Mouse (Mus musculus) left cerebral cortex, postnatal 4 days (tissue): ENCODE measurements at regions not wholly inside any gene's neighbourhood (a gene's known extent, or its start where the extent isn't known, plus 50 kb on each side); places are given as distances from the start of the nearest gene placed in this dataset.
A peak's percentile ranks its signal among the peaks of the same experiment; 100 is the strongest.

ENCODE experiments used
- DNase-seq: peaks from one replicate; pipeline ENCODE4 v3.0.0-alpha.2; 2022
- intact Hi-C: fragments of 180-260 bp; cut with DNase I; formaldehyde crosslinking; loops from one replicate; pipeline ENCODE4 v1.15.1; 2025

DNA sequence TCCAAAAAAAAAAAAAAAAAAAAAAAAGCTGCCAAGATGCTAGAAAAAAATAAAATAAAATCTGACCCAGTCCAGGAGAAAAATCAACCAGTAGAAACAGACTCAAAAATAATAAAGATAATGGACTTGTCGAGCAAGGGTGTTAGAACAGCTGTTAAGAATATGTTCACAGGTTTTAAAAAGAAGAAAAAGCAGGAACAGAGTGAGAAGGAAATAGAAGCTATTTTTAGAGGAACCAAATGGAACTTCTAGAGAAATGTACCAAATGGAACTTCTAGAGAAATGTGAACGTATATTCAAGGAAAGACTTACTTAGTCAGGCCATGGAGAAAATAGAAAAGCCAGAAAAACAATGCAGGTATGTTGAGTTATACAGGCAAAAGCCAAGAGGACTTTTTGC is 662.4 kb upstream of the Jmjd1c start:
- DNase-seq: no peak
- intact Hi-C loops: no loop called here

DNA sequence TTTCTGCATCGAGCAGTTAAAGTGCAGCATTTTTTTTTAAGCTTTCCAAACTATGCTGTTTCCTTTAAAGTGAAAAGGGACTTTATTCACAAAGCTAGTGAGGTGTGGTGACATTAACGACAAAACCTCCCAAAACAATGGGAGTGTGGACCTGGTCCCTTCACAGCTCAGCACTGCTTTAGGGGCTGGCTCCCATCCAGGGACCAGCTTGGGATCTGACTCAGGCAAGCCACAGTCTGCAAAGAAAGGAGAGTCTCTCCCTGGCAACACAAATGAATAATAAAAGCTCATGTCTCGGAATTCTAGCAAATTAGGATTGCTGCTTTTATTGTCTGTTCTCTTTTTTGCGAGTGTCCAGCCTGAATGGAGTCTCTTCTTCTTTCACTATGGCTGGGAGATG is 625.2 kb upstream of the Jmjd1c start:
- intact Hi-C loops: no loop called here
- peak; percentile 62 for DNase-seq

DNA sequence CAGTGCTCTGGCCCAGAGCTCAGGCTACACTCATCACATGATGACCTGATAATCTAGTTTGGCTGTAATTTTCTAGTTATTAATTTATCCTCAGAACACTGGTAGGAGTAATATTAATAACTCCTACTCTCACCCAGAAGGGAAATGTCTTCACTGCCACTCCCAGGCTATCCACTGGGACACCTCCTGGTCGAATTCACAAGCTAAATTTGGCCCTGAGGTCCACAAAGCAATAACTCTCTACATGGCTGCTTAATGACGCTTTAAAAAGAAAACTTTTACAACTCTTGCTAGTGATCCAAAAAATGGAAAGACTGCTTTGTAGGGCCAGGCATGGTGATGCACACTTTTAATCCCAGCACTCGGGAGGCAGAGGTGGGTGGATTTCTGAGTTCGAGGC is 623.9 kb upstream of the Jmjd1c start:
- intact Hi-C loops: no loop called here
- DNase-seq: no peak

- intact Hi-C loops: no loop called here
These were observed 620.7 kb upstream of the Jmjd1c start for GRCm38 (mm10) chr10:66475187-66475735.

DNA sequence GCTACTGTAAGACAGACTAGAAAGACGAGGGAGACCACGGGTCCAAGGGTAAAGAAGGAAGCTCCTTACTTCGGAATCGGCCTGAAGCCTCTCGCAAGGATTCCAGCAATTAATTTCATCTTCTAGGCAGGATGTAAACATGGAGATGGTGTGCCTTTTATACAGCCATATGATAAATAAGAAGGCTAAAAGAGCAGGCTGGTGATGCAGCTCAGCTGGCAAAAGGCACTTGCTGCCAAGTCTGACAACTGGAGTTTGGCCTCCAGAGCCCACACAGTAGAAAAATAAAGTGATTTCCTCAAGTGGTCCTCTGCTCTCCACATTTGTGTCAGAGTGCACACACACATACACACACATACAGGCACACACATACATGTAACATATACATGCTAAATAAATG is 605.1 kb upstream of the Jmjd1c start:
- intact Hi-C loops: no loop called here
- no peak for DNase-seq

More at GRCm38 (mm10) chr10:66475187-66475735, 620.7 kb upstream of the Jmjd1c start:
- no peak for DNase-seq

DNA sequence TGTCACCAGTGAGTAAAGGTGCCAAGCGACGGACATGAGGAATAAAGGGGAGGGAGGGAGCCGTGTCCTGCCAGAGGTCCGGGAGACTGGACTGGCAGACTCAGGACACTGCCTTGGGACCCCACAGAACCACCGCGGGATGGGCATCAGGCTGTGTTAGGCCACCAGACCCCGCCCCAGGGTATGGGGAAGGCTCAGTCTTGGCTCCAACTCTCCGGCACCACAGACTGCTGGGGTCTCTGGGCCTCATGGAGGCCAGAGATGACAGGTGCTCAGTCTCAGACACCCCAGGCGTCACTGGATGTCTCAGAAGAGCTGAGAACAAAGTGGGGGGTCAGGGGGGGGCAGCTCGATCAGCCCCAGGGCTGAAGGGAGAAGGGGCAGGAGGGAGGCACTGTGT is 604.1 kb upstream of the Jmjd1c start:
- DNase-seq: no peak
- intact Hi-C loops: no loop called here

DNA sequence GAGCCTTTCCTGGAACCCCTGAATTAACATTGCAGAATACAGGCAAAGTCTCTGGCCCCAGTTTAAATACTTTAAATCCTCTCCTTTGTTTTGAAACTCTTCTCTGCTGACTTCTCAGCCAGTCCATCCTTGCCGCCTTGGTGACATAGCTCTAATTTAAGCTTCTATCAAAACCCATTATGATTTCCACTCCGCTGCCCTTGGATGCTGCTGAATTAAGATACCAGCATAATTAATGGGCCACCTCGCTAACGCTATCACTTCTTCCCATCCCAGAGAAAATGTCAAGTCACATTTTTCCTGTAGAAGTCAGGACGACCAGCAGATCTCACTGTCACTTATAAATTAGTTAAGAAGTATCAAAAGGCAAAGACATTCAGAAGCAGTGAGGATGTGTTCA is 556.1 kb upstream of the Jmjd1c start:
- no peak for DNase-seq
- intact Hi-C loops: no loop called here

- DNase-seq: peak; percentile 77
- intact Hi-C loops: no loop called here
These were observed 549.3 kb upstream of the Jmjd1c start for GRCm38 (mm10) chr10:66546656-66547055.

DNA sequence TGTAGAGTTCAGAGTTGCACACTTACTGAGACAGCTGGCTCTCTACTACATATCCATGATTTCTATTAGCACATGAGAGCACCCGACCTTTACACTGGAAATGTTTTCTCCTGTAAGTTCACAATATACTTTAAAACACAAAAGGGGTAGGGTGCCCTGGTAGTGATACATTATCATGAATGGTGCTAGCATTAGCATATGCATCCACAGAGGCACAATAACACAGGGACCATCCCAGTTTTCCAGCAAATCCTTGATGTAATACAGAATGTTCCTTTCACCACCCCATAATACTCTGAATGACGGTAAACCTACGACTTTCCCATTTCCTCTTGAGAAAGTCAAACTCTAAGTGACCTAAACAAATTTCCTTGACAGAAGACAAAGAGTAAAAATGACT is 548.3 kb upstream of the Jmjd1c start:
- no peak for DNase-seq
- intact Hi-C loops: no loop called here

DNA sequence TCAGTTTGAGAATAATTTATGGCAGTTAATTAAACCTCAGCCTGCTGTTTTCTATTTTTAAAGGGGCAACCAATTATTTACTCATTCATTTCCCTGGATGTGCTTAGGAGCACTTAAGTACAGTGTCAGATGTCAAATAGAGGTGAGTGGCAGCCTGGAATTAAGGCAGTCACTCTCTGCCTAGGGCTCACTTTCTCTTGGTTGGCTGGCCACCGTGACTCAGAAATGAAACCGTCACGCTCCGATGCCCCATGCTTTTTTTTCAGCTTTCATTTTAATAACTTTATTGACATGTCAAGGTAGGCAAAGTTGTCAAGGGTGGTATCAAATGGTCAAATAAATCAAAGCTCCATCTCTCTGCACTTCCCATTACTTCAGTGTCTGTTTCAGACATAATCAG is 547.9 kb upstream of the Jmjd1c start:
- intact Hi-C loops: no loop called here
- DNase-seq: no peak

GRCm38 (mm10) chr10:66552919-66553318 is 543.0 kb upstream of the Jmjd1c start:
- intact Hi-C loops: no loop called here

GRCm38 (mm10) chr10:66554259-66554658 is 541.7 kb upstream of the Jmjd1c start:
- DNase-seq: no peak
- intact Hi-C loops: no loop called here

More at GRCm38 (mm10) chr10:66552919-66553318, 543.0 kb upstream of the Jmjd1c start:
- DNase-seq: no peak

GRCm38 (mm10) chr10:66558097-66558840 is 537.7 kb upstream of the Jmjd1c start:
- intact Hi-C loops: no loop called here
- DNase-seq: no peak

DNA sequence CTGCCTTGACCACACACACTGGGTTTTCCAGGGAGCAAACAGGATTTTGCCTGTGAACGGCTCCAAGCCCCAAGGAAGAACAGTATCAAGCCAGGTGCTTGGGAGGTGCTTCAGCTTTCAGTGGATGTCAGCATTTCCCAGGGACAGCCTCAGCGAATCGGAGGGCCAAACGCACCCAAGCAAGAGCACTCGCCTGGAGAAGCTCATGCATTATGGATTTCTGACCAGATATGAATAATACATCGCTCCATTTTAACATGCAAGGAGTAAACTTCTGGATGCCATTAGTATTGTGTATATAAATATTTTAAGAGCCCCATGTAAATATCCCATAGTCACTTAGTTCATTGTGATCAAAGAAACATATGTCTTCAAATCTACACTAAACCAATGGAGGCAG is 530.6 kb upstream of the Jmjd1c start:
- no peak for DNase-seq
- intact Hi-C loops: no loop called here

- intact Hi-C loops: loop anchor here (5.0 to 10.0 kb wide), 2 partner anchors 240 to 1823 kb away; no protein-coding TSS in a partner anchor
- peak; percentile 32 for DNase-seq
These were observed 520.9 kb upstream of the Jmjd1c start for GRCm38 (mm10) chr10:66574846-66575535.

- intact Hi-C loops: no loop called here
- no peak for DNase-seq
These were observed 502.9 kb upstream of the Jmjd1c start for GRCm38 (mm10) chr10:66593001-66593400.

DNA sequence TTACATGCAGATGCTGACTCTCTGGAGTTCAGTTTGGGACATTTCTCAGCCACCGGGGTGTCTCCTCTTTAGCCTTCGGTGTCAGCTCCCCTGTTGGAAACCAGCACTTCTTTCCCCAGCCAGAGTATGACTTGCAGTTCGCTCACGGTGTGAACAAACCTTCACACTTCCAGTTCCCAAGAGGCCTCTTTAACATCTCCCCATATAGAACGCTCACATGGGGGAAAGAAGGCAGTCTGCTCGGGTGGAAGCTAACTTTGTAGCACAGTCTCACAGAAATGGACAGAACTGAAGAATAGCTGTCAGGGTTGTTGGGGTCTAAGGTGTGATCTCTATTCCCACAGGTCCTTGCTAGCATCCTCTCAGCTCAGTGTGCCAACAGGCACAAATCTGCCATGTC is 502.4 kb upstream of the Jmjd1c start:
- DNase-seq: no peak
- intact Hi-C loops: no loop called here

DNA sequence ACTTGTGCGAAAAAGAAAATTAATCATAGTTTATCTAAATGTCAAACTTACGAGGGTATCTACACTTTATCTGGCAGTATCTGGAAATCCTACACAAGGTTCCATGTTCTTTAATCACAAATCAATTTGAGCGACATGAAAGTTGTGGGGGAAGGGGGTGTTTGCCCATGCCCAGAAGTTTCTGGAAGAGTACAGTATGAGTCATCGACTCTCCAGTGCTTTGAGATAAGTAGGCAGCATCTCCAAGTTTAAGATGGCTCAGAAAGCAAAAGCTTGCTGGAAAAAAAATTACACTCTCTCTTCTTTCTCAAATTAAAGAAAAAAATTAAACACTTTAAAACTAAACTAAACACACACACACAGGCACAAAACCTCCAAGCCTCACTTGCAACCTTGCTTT is 498.0 kb upstream of the Jmjd1c start:
- no peak for DNase-seq
- intact Hi-C loops: no loop called here

DNA sequence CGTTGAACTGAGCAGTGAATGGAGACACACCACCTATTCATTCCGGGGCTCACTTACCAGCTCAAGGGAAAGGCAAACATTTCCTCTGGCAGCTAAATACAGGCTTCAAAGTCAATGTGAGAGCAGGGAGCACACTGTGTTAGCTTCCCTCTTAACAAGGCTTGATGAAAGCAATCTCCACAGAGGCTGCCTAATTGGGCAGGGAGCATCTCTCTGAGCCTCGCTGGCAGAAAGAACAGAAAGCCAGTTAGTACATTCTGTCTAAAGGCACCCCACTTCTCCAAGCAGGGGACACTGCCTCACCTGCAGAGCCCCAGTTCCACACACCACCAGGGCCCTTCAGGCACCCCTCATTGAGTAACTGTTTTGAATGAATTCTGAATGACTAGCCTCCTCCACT is 488.8 kb upstream of the Jmjd1c start:
- intact Hi-C loops: no loop called here
- DNase-seq: no peak

- intact Hi-C loops: no loop called here
- no peak for DNase-seq
These were observed 479.6 kb upstream of the Jmjd1c start for GRCm38 (mm10) chr10:66616280-66616679.

DNA sequence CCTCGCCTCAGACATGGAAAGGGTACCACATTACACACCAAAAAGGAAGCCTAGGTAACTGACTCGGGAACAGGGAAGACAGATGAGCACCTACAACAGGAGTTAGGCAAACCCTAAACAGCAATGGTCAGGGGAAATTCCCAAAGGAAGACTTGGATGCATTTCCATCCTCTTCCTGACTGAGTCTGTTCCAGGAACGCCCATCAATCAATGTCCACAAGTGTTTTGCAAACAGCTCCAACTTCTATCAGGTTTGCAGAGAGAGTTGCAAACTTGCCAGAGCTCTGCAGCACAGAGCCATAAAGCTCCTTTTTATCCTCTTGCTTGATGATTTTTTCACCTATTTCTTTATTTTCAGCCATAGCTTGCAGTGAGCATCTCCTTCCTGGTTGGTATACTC is 464.9 kb upstream of the Jmjd1c start:
- intact Hi-C loops: no loop called here
- no peak for DNase-seq
